10 mouse cellular contexts compared by ENCODE assay signal in the genomic region with DNA sequence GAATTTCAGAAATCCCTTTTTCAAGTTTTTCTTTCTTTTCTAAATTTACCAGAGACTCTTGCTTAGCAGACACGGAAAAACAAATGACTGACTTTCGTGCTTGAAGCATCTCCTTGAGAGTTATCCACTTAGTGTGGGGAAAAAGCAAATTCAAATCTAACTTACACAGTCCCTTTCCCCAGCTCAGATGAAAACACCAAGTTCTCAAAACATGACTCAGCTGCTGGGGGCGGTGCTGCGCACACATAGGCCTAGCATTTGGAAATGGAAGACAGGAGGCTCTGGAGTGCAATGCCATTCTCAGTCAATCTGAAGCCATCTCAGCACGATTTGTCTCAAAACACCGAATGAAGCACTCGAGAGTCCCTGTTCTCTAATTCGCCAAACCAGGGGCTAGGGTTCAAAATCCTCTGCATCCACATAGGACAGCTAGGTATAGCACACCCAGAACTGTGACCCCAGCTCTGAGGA. TPM values are rescaled to one million over a fixed set of nuclear protein-coding genes. Genes with fewer than 3 reads are reported as not detected.
DNase-seq lines count a peak whose midpoint lies in the region; ATAC-seq and TF ChIP-seq lines count a peak whose summit lies in the region.
"Had no signal": no experiment of that assay in that cellular context is flagged by ENCODE, and none has a peak within 500 bp of the region (broad histone marks: within the 10 kb centered on the region; RNA-seq: fewer than 3 reads in every experiment).

No protein-coding gene starts in this region.

- ATAC-seq in hindbrain, embryonic 12.5 days (ENCODE audit: low FRiP score) = no peak
- no peak for ATAC-seq in neural tube, embryonic 11.5 days (ENCODE audit: insufficient read depth, low FRiP score, low TSS enrichment)
- ATAC-seq in kidney, embryonic 14.5 days (ENCODE audit: low FRiP score, low TSS enrichment) = no peak

- H3K27ac ChIP-seq in hindbrain, embryonic 12.5 days = 0 out of 2 replicates have a peak overlapping the region, but pooled peaks have one; percentile 7
- H3K27ac ChIP-seq in neural tube, embryonic 11.5 days (ENCODE audit: low read depth, low read length) = no peak overlapping the region
- no peak overlapping the region for H3K27ac ChIP-seq in kidney, embryonic 14.5 days (ENCODE audit: low read depth, low read length)

- WGBS in hindbrain, embryonic 12.5 days = 53% methylated on average over 8 of the region's 8 CpGs
- WGBS in neural tube, embryonic 11.5 days = 64% methylated on average over 8 of the region's 8 CpGs
- WGBS in kidney, embryonic 14.5 days = 73% methylated on average over 8 of the region's 8 CpGs

- TF ChIP-seq CTCF in brain, embryonic 14.5 days (IDR thresholded peaks at IDR 0.05; ENCODE audit: borderline replicate concordance, extremely low read depth, insufficient read depth, insufficient read length) = no peak

- no peaks in the 10 kb centered on the region for H3K27me3 ChIP-seq in hindbrain, embryonic 12.5 days
- no peaks in the 10 kb centered on the region for H3K27me3 ChIP-seq in neural tube, embryonic 11.5 days (ENCODE audit: control insufficient read depth, insufficient read depth, low read length)
- no peaks in the 10 kb centered on the region for H3K27me3 ChIP-seq in kidney, embryonic 14.5 days (ENCODE audit: control insufficient read depth, insufficient read depth, low read length)

- peak overlapping the region; percentile 46 for H3K4me2 ChIP-seq in hindbrain, embryonic 12.5 days (replicated peaks)
- peak overlapping the region; percentile 25 for H3K4me2 ChIP-seq in neural tube, embryonic 11.5 days (ENCODE audit: low read depth)
- no peak overlapping the region for H3K4me2 ChIP-seq in kidney, embryonic 14.5 days (replicated peaks; ENCODE audit: low read depth, low read length)

- H3K9ac ChIP-seq in hindbrain, embryonic 12.5 days = peak overlapping the region; percentile 13; the same call in 1 of the 2 replicates
- no peak overlapping the region for H3K9ac ChIP-seq in neural tube, embryonic 11.5 days (ENCODE audit: low read length)
- H3K9ac ChIP-seq in kidney, embryonic 14.5 days (ENCODE audit: low read depth, low read length) = no peak overlapping the region

- H3K36me3 ChIP-seq in hindbrain, embryonic 12.5 days = 0 out of 2 replicates have a peak, but pooled peaks cover 4% of the 10 kb centered on the region
- H3K36me3 ChIP-seq in neural tube, embryonic 11.5 days (ENCODE audit: control insufficient read depth, insufficient read depth, low read length) = peaks cover 2% of the 10 kb centered on the region; the same call in 1 of the 2 replicates
- H3K36me3 ChIP-seq in kidney, embryonic 14.5 days (ENCODE audit: control insufficient read depth, insufficient read depth, low read length) = peaks cover 16% of the 10 kb centered on the region; the same call in 1 of the 2 replicates

- no peak for TF ChIP-seq POLR2A in brain, embryonic 14.5 days (IDR thresholded peaks at IDR 0.05; ENCODE audit: borderline replicate concordance, extremely low read depth, insufficient read depth, insufficient read length, poor library complexity, severe bottlenecking)

- no peaks in the 10 kb centered on the region for H3K9me3 ChIP-seq in hindbrain, embryonic 12.5 days (replicated peaks)
- no peaks in the 10 kb centered on the region for H3K9me3 ChIP-seq in neural tube, embryonic 11.5 days (ENCODE audit: control insufficient read depth, low read length)
- no peaks in the 10 kb centered on the region for H3K9me3 ChIP-seq in kidney, embryonic 14.5 days (ENCODE audit: control insufficient read depth, low read length)

- peaks cover 82% of the 10 kb centered on the region for H3K4me1 ChIP-seq in hindbrain, embryonic 12.5 days
- peaks cover 50% of the 10 kb centered on the region for H3K4me1 ChIP-seq in neural tube, embryonic 11.5 days (ENCODE audit: control insufficient read depth, insufficient read depth, low read length)
- peaks cover 15% of the 10 kb centered on the region; the same call in 1 of the 2 replicates for H3K4me1 ChIP-seq in kidney, embryonic 14.5 days (ENCODE audit: control insufficient read depth, insufficient read depth, low read length)

- DNase-seq in layer of hippocampus, adult 11-12 months (ENCODE audit: low spot score) = peak; percentile 47
- DNase-seq in layer of hippocampus, adult 9-10 months (ENCODE audit: low spot score) = no peak
- peak; percentile 76 for DNase-seq in brain, embryonic 14.5 days (ENCODE audit: low read depth)
- DNase-seq in neural tube, embryonic 11.5 days (ENCODE audit: low spot score) = peak; percentile 33
- no peak for DNase-seq in cerebellum, postnatal 25 days
- DNase-seq in kidney, adult 8-10 months = no peak
- DNase-seq: gastrocnemius, postnatal 25 days; kidney, postnatal 14 days had no signal

- H3K4me3 ChIP-seq in hindbrain, embryonic 12.5 days = peak overlapping the region; percentile 0; the same call in 1 of the 2 replicates
- no peak overlapping the region for H3K4me3 ChIP-seq in neural tube, embryonic 11.5 days (ENCODE audit: low read depth, low read length)
- no peak overlapping the region for H3K4me3 ChIP-seq in kidney, embryonic 14.5 days (ENCODE audit: low read length)

RNA-seq across cellular contexts. Expression of a gene that starts 11.1 kb away (rescaled TPM):
- 56.5 and 61.0 TPM in 2 replicates for polyA plus RNA-seq in brain, embryonic 14.5 days (2012; rRNA removed)
- 34.5 and 37.0 TPM in 2 replicates for polyA plus RNA-seq in hindbrain, embryonic 12.5 days (2016; fragmentation: Nextera tagmentation; extraction: Ambion mirVana)
- 23.1 and 26.6 TPM in 2 replicates for polyA plus RNA-seq in neural tube, embryonic 11.5 days (2014; fragmentation: Nextera tagmentation; extraction: Ambion mirVana)
- 12.1 and 24.0 TPM in 2 replicates for polyA plus RNA-seq in kidney, embryonic 14.5 days (2014; fragmentation: Nextera tagmentation; extraction: Ambion mirVana)

Comparison
In these comparisons a context has a peak if more than half of its experiments do, and no peak if none do; other contexts are left out.
1. DNase-seq: peak in layer of hippocampus, adult 11-12 months (single experiment), brain, embryonic 14.5 days (single experiment) and neural tube, embryonic 11.5 days (single experiment); none in layer of hippocampus, adult 9-10 months (single experiment), cerebellum, postnatal 25 days (0 of 2) and kidney, adult 8-10 months (0 of 2).